Mouse (Mus musculus): ENCODE measurements around the gene Arap2.
"Not testable (repeated sequence)": the region's sequence is repeated elsewhere in the genome, so short reads cannot be mapped to it uniquely, and the experiment has no call there.

Arap2 gene

GRCm38 (mm10) chr5:62739451-62740415 lies 26.2 kb downstream of the Arap2 start:
- DNase-seq: no peak

GRCm38 (mm10) chr5:62730573-62730972 lies 35.4 kb downstream of the Arap2 start:
- not testable (repeated sequence) for DNase-seq

GRCm38 (mm10) chr5:62725551-62725950 lies 40.4 kb downstream of the Arap2 start:
- no peak for DNase-seq

GRCm38 (mm10) chr5:62723261-62724105 lies 42.5 kb downstream of the Arap2 start:
- DNase-seq: no peak

- no peak for DNase-seq
Measured at GRCm38 (mm10) chr5:62716468-62716867, 49.5 kb downstream of the Arap2 start.

- no peak for DNase-seq
Measured at GRCm38 (mm10) chr5:62715977-62716376, 50.0 kb downstream of the Arap2 start.

- no peak for DNase-seq
Measured at GRCm38 (mm10) chr5:62715436-62715835, 50.5 kb downstream of the Arap2 start.

GRCm38 (mm10) chr5:62710955-62711354 lies 55.0 kb downstream of the Arap2 start:
- DNase-seq: no peak

- peak; percentile 75 for DNase-seq
Measured at GRCm38 (mm10) chr5:62706900-62707299, 59.1 kb downstream of the Arap2 start.

GRCm38 (mm10) chr5:62689965-62690364 lies 76.0 kb downstream of the Arap2 start:
- no peak for DNase-seq

GRCm38 (mm10) chr5:62683751-62684150 lies 82.2 kb downstream of the Arap2 start:
- DNase-seq: no peak

GRCm38 (mm10) chr5:62683207-62683606 lies 82.8 kb downstream of the Arap2 start:
- no peak for DNase-seq

GRCm38 (mm10) chr5:62677390-62677789 lies 88.6 kb downstream of the Arap2 start:
- DNase-seq: no peak

GRCm38 (mm10) chr5:62672736-62673436 lies 93.1 kb downstream of the Arap2 start:
- no peak for DNase-seq

GRCm38 (mm10) chr5:62665329-62665728 lies 100.6 kb downstream of the Arap2 start:
- no peak for DNase-seq

GRCm38 (mm10) chr5:62664847-62665246 lies 101.1 kb downstream of the Arap2 start:
- DNase-seq: no peak

- DNase-seq: no peak
Measured at GRCm38 (mm10) chr5:62663206-62663605, 102.8 kb downstream of the Arap2 start.

GRCm38 (mm10) chr5:62653924-62654323 lies 112.0 kb downstream of the Arap2 start:
- DNase-seq: no peak

GRCm38 (mm10) chr5:62642330-62642729 lies 123.6 kb downstream of the Arap2 start:
- DNase-seq: no peak

- no peak for DNase-seq
Measured at GRCm38 (mm10) chr5:62640501-62640900, 125.5 kb downstream of the Arap2 start.

- DNase-seq: no peak
Measured at GRCm38 (mm10) chr5:62636341-62636740, 129.6 kb downstream of the Arap2 start.

- no peak for DNase-seq
Measured at GRCm38 (mm10) chr5:62628901-62629300, 137.1 kb downstream of the Arap2 start.
